Mouse (Mus musculus) bone marrow macrophage, adult 2 months (primary cell): ENCODE data around the gene Limd2.

ENCODE experiments used
- CTCF ChIP-seq: IDR thresholded peaks from 2 replicates; pipeline ENCODE4 v1.5.1; 2012; ENCODE audit warnings: low read depth, mild to moderate bottlenecking, low read length, moderate library complexity
- POLR2A ChIP-seq: IDR thresholded peaks from 2 replicates; pipeline ENCODE4 v1.6.1; 2012; ENCODE audit warnings: mild to moderate bottlenecking, low read depth, low read length, borderline replicate concordance

DNA sequence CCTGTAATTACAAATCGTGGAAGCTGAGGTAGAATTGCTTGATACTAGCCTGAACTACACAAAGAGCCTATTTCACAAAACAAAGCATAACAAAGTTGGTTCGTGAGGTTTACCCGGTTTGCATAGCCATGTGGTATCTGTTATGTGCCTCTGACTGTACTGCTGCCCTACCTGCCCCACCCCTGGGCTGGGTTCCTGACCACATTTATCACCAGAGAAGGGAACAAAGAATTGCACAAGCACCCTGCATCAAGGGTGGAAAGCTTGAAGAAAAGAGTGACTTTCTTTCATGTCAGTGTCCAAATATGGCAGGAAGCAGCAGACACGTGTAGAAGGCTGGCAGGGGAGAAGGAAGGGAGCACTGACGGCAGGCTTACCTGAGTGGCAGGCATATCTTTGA, 6.8 kb upstream of the Limd2 start:
- TF ChIP-seq POLR2A (no peak), CTCF (no peak)
